In genomic region chr10:56377097-56377965, GRCm38 (mm10) we compare ENCODE assay signal across 9 mouse cellular contexts. TPM values are rescaled to one million over a fixed set of nuclear protein-coding genes. Genes with fewer than 3 reads are reported as not detected.
DNase-seq lines count a peak whose midpoint lies in the region; ATAC-seq and TF ChIP-seq lines count a peak whose summit lies in the region.
"Had no signal": no experiment of that assay in that cellular context is flagged by ENCODE, and none has a peak within 500 bp of the region (broad histone marks: within the 10 kb centered on the region; RNA-seq: fewer than 3 reads in every experiment).

TSS of gene Gja1 (plus strand) at chr10:56377330.

- H3K27me3 ChIP-seq in testis, adult 2 months (ENCODE audit: control insufficient read depth, insufficient read depth, low read length): peaks cover 10% of the 10 kb centered on the region

- DNase-seq in cerebellum, postnatal 10 days: peak; percentile 18 to 31
- no peak for DNase-seq in cerebellum, postnatal 4 days (ENCODE audit: low spot score in 2 of 2)
- peak; percentile 31 for DNase-seq in c-Kit-positive CD71-positive TER-119-positive erythroid progenitor cells, embryonic 14.5 days (ENCODE audit: low spot score)
- DNase-seq in gastrocnemius, postnatal 14 days: peak; percentile 42
- DNase-seq in hindlimb bud, embryonic 11.5 days (ENCODE audit: extremely low spot score, low read depth, low spot score): peak; percentile 83
- DNase-seq in left cerebral cortex, postnatal 25 days (ENCODE audit: low spot score in 2 of 2): peak; percentile 4 to 29

- H3K36me3 ChIP-seq in testis, adult 2 months (ENCODE audit: control insufficient read depth, insufficient read depth, low read length): no peaks in the 10 kb centered on the region

- H3K27ac ChIP-seq in testis, adult 2 months (ENCODE audit: control insufficient read depth, insufficient read depth, low read depth, low read length): peak within 1 kb of the TSS; percentile 81

- peak within 1 kb of the TSS; percentile 56 for H3K4me3 ChIP-seq in testis, adult 2 months (ENCODE audit: control insufficient read depth, low read depth, low read length)

- peak; percentile 83 for ATAC-seq in megakaryocyte progenitor cell, adult 5-6 weeks (replicated peaks; ENCODE audit: poor library complexity)

- intact Hi-C loops in gastrocnemius, postnatal 14 days (cut with DNase I; ENCODE audit: low total_unique reads): no loop called here
- intact Hi-C loops in left cerebral cortex, postnatal 25 days (cut with DNase I): loop anchor here (5.0 to 10.0 kb wide), 4 partner anchors 165 to 467 kb away; no protein-coding TSS in a partner anchor

- TF ChIP-seq POLR2A in testis, adult 2 months (IDR thresholded peaks at IDR 0.05; ENCODE audit: control insufficient read depth, low read depth, low read length): no peak

- TF ChIP-seq CTCF in testis, adult 2 months (IDR thresholded peaks at IDR 0.05; ENCODE audit: control insufficient read depth, insufficient read depth, insufficient replicate concordance, low read depth, low read length): no peak

- H3K4me1 ChIP-seq in testis, adult 2 months (ENCODE audit: control insufficient read depth, insufficient read depth, low read length): peaks cover 13% of the 10 kb centered on the region

RNA-seq across cellular contexts. Expression of gene Gja1, which starts in this region (rescaled TPM):
- total RNA-seq in gastrocnemius, postnatal 14 days (2021): 10 to 100 TPM; 24.2 to 27.2 TPM
- 100 to 1,000 TPM; 191 to 208 TPM for total RNA-seq in left cerebral cortex, postnatal 25 days (2021)
- 4.8 and 5.4 TPM in 2 replicates for total RNA-seq in megakaryocyte progenitor cell, adult 5-6 weeks (2015)
- 3.2 and 8.7 TPM in 2 replicates for total RNA-seq in megakaryocyte progenitor cell, adult 5-6 weeks (2017)
- 8.3 and 13.6 TPM in 2 replicates for polyA plus RNA-seq in testis, adult 2 months (2012; rRNA removed)
- total RNA-seq: MEL had no signal

Comparison
In these comparisons a context has a peak if more than half of its experiments do, and no peak if none do; other contexts are left out.
1. RNA of gene Gja1 (total RNA-seq): 191 to 208 TPM in left cerebral cortex, postnatal 25 days; 24.2 to 27.2 TPM in gastrocnemius, postnatal 14 days and 3.2 to 8.7 TPM in megakaryocyte progenitor cell, adult 5-6 weeks; every median in the first group is over 4 times any median in the second.
2. DNase-seq: peak in cerebellum, postnatal 10 days (2 of 2), c-Kit-positive CD71-positive TER-119-positive erythroid progenitor cells, embryonic 14.5 days (single experiment), gastrocnemius, postnatal 14 days (single experiment), hindlimb bud, embryonic 11.5 days (single experiment) and left cerebral cortex, postnatal 25 days (2 of 2); none in cerebellum, postnatal 4 days (0 of 2).